Mouse (Mus musculus): ENCODE data around the gene Nsd2. TPM values are rescaled to one million over a fixed set of nuclear protein-coding genes. Genes with fewer than 3 reads are reported as not detected.
A peak's percentile ranks its signal among the peaks of the same experiment; 100 is the strongest.
"Not testable (repeated sequence)": the region's sequence is repeated elsewhere in the genome, so short reads cannot be mapped to it uniquely, and the experiment has no call there.

Nsd2 gene
- polyA plus RNA-seq, 1 experiment from 2014 or later: 68.8 TPM

DNA sequence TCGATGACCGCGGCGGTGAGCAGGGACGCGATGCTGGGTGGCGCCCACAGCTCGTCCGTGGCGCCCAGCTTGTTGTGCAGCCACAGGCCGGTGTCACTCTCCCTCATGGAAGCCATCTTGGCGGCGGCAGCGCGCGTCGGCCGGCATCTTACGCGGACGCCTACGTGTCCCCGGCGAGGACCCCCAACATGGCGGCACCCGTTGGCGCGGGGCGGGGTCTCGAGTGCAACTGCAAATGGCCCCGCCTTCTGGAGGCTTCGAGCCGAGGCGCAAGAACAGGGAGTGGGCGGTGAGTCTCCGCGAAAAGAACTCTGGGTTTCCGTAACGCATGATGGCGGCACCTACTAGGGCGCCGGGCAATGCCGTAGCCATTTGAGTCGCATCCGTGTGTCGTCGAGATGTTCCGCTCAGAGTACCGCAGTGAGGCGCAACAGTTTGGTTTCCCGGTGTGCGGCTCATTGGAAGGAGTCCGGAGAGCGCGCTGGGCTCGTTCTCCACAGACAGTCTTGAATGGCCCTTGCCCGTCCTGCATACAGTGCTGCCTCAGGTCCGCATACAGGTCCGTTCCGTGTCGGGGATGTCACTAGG, 115.7 kb downstream of the Nsd2 start, which contains the start of gene Nelfa:
Gene Nelfa, minus strand, starts transcription at position 294 of the 588 bp plus-strand sequence.
- ATAC-seq (ENCODE audit: low read depth): peak; percentile 98
- Histone ChIP-seq H3K27ac (replicated peaks) (peak within 1 kb of the TSS; percentile 97), H3K4me2 (peak within 1 kb of the TSS; percentile 69), H3K27me3 (no peaks in the 10 kb centered on the region), H3K4me3 (peak within 1 kb of the TSS; percentile 67), H3K9me3 (no peaks in the 10 kb centered on the region), H3K4me1 (replicated peaks) (peaks cover 31% of the 10 kb centered on the region), H3K9ac (peak within 1 kb of the TSS; percentile 83), H3K36me3 (peaks cover 14% of the 10 kb centered on the region)
- WGBS: under 1% methylated on average over 61 of the region's 61 CpGs

DNA sequence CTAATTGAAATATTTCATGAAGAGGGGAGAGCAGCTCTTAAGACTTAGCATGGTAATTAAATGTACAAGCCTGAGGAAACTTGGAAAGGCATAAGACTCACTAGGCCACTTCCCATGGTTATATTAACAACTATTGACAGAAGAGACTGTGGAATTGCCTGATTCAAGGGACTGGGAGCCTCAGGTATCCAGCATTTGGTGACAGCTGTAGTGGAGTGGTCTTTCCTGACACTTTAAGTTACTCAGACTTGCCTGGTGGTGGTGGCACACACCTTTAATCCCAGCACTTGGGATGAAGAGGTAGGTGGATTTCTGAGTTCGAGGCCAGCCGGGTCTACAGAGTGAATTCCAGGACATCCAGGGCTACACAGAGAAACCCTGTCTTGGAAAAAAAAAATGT, 116.7 kb downstream of the Nsd2 start:
- peaks cover 31% of the 10 kb centered on the region for H3K4me1 ChIP-seq (replicated peaks)
- 0 out of 2 replicates have a peak, but pooled peaks cover 3% of the 10 kb centered on the region for H3K9me3 ChIP-seq
- 0 out of 2 replicates have a peak overlapping the region, but pooled peaks have one; percentile 71 for H3K9ac ChIP-seq
- no peaks in the 10 kb centered on the region for H3K27me3 ChIP-seq
- H3K27ac ChIP-seq (replicated peaks): no peak overlapping the region
- H3K4me3 ChIP-seq: peak overlapping the region; percentile 67
- ATAC-seq (ENCODE audit: low read depth): no peak
- 97% methylated on average over 2 of the region's 2 CpGs for WGBS
- peaks cover 10% of the 10 kb centered on the region for H3K36me3 ChIP-seq
- H3K4me2 ChIP-seq: peak overlapping the region; percentile 69

DNA sequence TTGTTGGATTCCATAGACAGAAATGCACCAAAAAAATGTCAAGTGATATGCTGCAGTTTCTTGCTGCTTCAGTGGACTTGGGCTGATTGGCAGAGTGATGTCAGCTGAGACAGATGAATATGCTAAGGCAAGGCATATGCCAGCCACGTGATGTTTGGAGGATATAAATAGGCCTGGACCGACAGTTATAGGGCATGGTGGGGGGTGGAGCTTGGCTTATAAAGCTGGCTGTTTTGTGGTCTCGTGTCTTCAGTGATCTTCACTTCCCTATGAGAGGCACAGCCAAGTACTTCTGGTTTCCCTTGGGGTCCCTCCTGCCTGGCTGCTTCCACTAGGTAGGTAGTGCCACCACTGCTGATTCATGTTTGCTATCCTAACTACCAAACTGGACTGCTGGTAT, 117.9 kb downstream of the Nsd2 start:
- peaks cover 7% of the 10 kb centered on the region for H3K36me3 ChIP-seq
- no peak for ATAC-seq (ENCODE audit: low read depth)
- H3K9me3 ChIP-seq: 0 out of 2 replicates have a peak, but pooled peaks cover 6% of the 10 kb centered on the region
- H3K27me3 ChIP-seq: no peaks in the 10 kb centered on the region
- 92% methylated on average over 3 of the region's 3 CpGs for WGBS
- no peak overlapping the region for H3K4me2 ChIP-seq
- H3K9ac ChIP-seq: no peak overlapping the region
- H3K27ac ChIP-seq (replicated peaks): no peak overlapping the region
- H3K4me3 ChIP-seq: no peak overlapping the region
- H3K4me1 ChIP-seq (replicated peaks): peaks cover 29% of the 10 kb centered on the region

DNA sequence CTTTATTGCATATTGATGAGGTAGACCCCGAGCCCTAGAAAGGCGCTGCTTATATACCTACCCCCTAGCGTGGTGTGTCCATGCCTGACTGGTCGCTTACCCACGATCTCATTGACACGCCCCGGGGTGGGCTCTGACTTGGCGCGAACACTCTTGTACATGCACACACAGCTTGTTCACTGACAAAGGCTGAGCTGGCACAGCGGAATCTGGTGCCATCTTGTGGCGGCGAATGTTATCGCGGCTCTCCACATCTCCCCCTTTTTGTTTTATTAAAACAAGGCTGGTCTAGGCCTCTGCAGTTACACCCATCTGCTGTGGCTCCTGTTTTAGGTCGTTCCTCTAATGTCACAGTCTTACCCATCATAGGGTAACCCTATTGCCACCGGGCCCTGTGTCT, 126.5 kb downstream of the Nsd2 start:
- not testable (repeated sequence) for H3K9ac ChIP-seq; H3K4me3 ChIP-seq; ATAC-seq (ENCODE audit: low read depth); H3K36me3 ChIP-seq; H3K4me2 ChIP-seq; H3K27ac ChIP-seq (replicated peaks); H3K4me1 ChIP-seq (replicated peaks); H3K27me3 ChIP-seq
- 84% methylated on average over 16 of the region's 16 CpGs for WGBS
- H3K9me3 ChIP-seq: peaks cover 14% of the 10 kb centered on the region

Small RNA genes within 50 kb of the gene (microRNA-seq; reads per million reads assigned to microRNA genes)
- not detected for gene Mir7024

Other genes starting within 250 kb of the Nsd2 start
- 28.8 and 31.4 TPM in 2 replicates for gene Fam53a, start 191.1 kb upstream of the Nsd2 start, polyA plus RNA-seq (2015; fragmentation: Nextera tagmentation; extraction: Ambion mirVana)
- 0.71 and 0.95 TPM in 2 replicates for gene Gm9903, start 190.8 kb upstream of the Nsd2 start, polyA plus RNA-seq (2015; fragmentation: Nextera tagmentation; extraction: Ambion mirVana)
- gene Slbp, start 168.2 kb upstream of the Nsd2 start, polyA plus RNA-seq (2015; fragmentation: Nextera tagmentation; extraction: Ambion mirVana): 113 and 132 TPM in 2 replicates
- 40.7 and 46.3 TPM in 2 replicates for gene Tacc3, start 162.6 kb upstream of the Nsd2 start, polyA plus RNA-seq (2015; fragmentation: Nextera tagmentation; extraction: Ambion mirVana)
- 24.7 and 27.6 TPM in 2 replicates for gene Tmem129, start 162.3 kb upstream of the Nsd2 start, polyA plus RNA-seq (2015; fragmentation: Nextera tagmentation; extraction: Ambion mirVana)
- gene Fgfr3, start 99.1 kb upstream of the Nsd2 start, polyA plus RNA-seq (2015; fragmentation: Nextera tagmentation; extraction: Ambion mirVana): 42.3 and 44.9 TPM in 2 replicates
- gene Letm1, start 37.9 kb upstream of the Nsd2 start, polyA plus RNA-seq (2015; fragmentation: Nextera tagmentation; extraction: Ambion mirVana): 58.3 and 59.4 TPM in 2 replicates
- 38.5 and 42.6 TPM in 2 replicates for gene Nelfa, start 115.7 kb downstream of the Nsd2 start, polyA plus RNA-seq (2015; fragmentation: Nextera tagmentation; extraction: Ambion mirVana)
- 369 and 526 TPM in 2 replicates for gene Gm1673, start 162.7 kb downstream of the Nsd2 start, polyA plus RNA-seq (2015; fragmentation: Nextera tagmentation; extraction: Ambion mirVana)
- gene Nat8l, start 175.3 kb downstream of the Nsd2 start, polyA plus RNA-seq (2015; fragmentation: Nextera tagmentation; extraction: Ambion mirVana): 4.3 and 4.7 TPM in 2 replicates